Mouse (Mus musculus) Patski (cell line): ENCODE data around the gene Slc2a4. TPM values are rescaled to one million over a fixed set of nuclear protein-coding genes. Genes with fewer than 3 reads are reported as not detected.
"Not testable (repeated sequence)": the region's sequence is repeated elsewhere in the genome, so short reads cannot be mapped to it uniquely, and the experiment has no call there.

ENCODE experiments used
- ATAC-seq: fragments of 100-300 bp; one replicate; pipeline ENCODE4 v1.8.0; 2021
- CTCF ChIA-PET: fragments of 350-600 bp; sonication (Branson Sonifier 250); formaldehyde crosslinking; loops from one replicate; lab custom pipeline; 2022; ENCODE audit warnings: inconsistent platforms; lab: Charles Lee
- POLR2A ChIA-PET: fragments of 350-600 bp; sonication (Branson Sonifier 250); formaldehyde crosslinking; loops from one replicate; lab custom pipeline; 2022; ENCODE audit warnings: antibody characterized with exemption, inconsistent platforms; lab: Charles Lee
- DNase-seq: peaks from one replicate; pipeline ENCODE4 v3.0.0-alpha.2; 2011; ENCODE audit warnings: low read depth, low spot score
- H3K27me3 ChIP-seq: fragments of 371-371 bp; one replicate; pipeline ENCODE4 v1.5.1; 2021
- CTCF ChIP-seq: fragments of 100-300 bp; IDR thresholded peaks from one replicate; pipeline ENCODE4 v1.5.1; 2021
- in situ Hi-C: fragments of 300-500 bp; cut with MboI; formaldehyde crosslinking; loops from 3 replicates; pipeline ENCODE4 v1.11.1; 2018; ENCODE audit warnings: low pct_unique_long_range_greater_than_20kb, mixed read lengths
- polyA plus RNA-seq: library from polyadenylated mRNA; unstranded; gene quantifications from one replicate; pipeline ENCODE4 v1.2.3, GENCODE M21; 2021

Gene Slc2a4
- polyA plus RNA-seq, 1 experiment from 2014 or later, result 0.13 TPM

- DNase-seq (no peak), ATAC-seq (no peak)
- H3K27me3 ChIP-seq, result peaks cover 25% of the 10 kb centered on the region
- ChIA-PET CTCF (no interaction called here), POLR2A (no interaction called here)
- no peak for TF ChIP-seq CTCF
- in situ Hi-C loops, result no loop called here
Observed at GRCm38 (mm10) chr11:69961841-69962240, 13.9 kb upstream of the Slc2a4 start.

DNA sequence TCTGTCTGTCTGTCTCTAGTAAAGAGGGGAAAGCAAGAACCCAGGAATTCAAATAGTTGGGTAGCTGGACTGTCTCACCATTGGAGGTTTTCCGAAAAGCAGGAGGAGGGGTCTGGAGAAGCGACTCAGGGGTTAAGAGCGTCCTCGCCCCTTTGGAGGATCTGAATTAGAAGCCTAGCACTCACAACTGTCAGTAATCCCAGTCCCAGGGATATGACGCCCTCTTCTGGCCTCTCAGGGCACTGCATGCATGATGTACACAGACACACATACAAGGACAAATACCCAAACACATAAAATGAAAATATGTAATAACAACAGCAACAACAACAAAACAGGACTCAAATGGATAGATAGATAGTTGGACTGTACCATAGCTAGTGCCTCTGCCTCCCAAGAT is 12.6 kb upstream of the Slc2a4 start:
- DNase-seq (no peak), ATAC-seq (no peak)
- ChIA-PET CTCF (interaction anchor here (1.0 to 1.1 kb wide), 2 partner anchors 12 to 39 kb away, joined by 3 to 4 read pairs; partner anchors contain the start of gene Eif5a), POLR2A (no interaction called here)
- in situ Hi-C loops, result no loop called here
- peaks cover 25% of the 10 kb centered on the region for H3K27me3 ChIP-seq
- TF ChIP-seq CTCF, result no peak

DNA sequence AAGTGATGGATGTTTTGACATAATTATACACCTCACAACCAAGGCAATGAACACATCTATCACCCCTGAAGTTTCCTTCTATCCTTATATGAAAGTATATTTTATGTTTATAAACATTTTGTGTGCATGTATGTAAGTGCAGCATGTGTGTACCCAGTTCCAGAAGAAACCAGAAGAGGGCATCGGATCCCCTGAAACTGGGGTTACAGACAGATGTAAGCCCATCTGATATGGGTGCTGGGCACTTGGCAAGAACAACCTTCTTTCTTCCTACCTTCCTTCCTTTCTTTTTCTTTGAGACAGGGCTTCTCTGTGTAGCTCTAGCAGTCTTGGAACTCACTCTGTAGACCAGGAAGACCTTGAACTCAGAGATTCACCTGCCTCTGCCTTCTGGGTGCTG is 8.2 kb upstream of the Slc2a4 start:
- no peak for DNase-seq
- ChIA-PET CTCF (interaction anchor here (0.9 to 1.2 kb wide), 3 partner anchors 12 to 24 kb away, joined by 3 to 5 read pairs (median 5); no protein-coding TSS in a partner anchor), POLR2A (no interaction called here)
- no peak for ATAC-seq
- in situ Hi-C loops, result no loop called here
- H3K27me3 ChIP-seq, result peaks cover 18% of the 10 kb centered on the region
- TF ChIP-seq CTCF, result peak; percentile 53

DNA sequence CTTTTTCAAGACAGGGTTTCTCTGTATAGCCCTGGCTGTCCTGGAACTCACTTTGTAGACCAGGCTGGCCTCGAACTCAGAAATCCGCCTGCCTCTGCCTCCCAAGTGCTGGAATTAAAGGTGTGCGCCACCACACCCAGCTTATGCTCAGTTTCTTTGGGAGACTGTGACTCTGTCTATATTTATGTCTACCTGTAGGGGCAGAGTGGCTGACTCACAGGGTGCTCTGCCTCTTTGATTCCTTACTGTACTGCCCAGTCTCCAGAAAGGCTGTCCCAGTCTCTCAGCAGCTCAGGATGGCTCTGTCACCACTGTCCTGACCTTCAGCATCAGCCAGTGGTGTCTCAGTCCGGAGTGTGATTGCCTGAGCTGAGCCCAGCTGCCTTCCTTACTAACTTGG is 7.6 kb upstream of the Slc2a4 start:
- CTCF ChIA-PET, result interaction anchor here (0.9 to 1.2 kb wide), 3 partner anchors 12 to 23 kb away, joined by 3 to 5 read pairs (median 5); no protein-coding TSS in a partner anchor
- DNase-seq, POLR2A ChIA-PET: not testable (repeated sequence)

GRCm38 (mm10) chr11:69953267-69953915 is 5.4 kb upstream of the Slc2a4 start:
- TF ChIP-seq CTCF, result no peak
- CTCF ChIA-PET, result interaction anchor here (1.3 to 6.8 kb wide), 3 partner anchors 20 to 73 kb away, joined by 4 to 85 read pairs (median 5); partner anchors contain the start of gene Kctd11
- in situ Hi-C loops, result no loop called here

More for the DNA sequence above, 7.6 kb upstream of the Slc2a4 start:
- peaks cover 18% of the 10 kb centered on the region for H3K27me3 ChIP-seq
- in situ Hi-C loops, ATAC-seq: not testable (repeated sequence)

GRCm38 (mm10) chr11:69952274-69952673 is 4.3 kb upstream of the Slc2a4 start:
- ChIA-PET POLR2A (no interaction called here), CTCF (interaction anchor here (1.3 to 6.8 kb wide), 3 partner anchors 19 to 72 kb away, joined by 4 to 85 read pairs (median 5); partner anchors contain the start of gene Kctd11)
- H3K27me3 ChIP-seq, result peaks cover 7% of the 10 kb centered on the region
- ATAC-seq (no peak), DNase-seq (no peak)
- in situ Hi-C loops, result no loop called here
- peak; percentile 60 for TF ChIP-seq CTCF

More at GRCm38 (mm10) chr11:69953267-69953915, 5.4 kb upstream of the Slc2a4 start:
- ATAC-seq (no peak), DNase-seq (no peak)
- peaks cover 10% of the 10 kb centered on the region for H3K27me3 ChIP-seq
- POLR2A ChIA-PET, result no interaction called here

DNA sequence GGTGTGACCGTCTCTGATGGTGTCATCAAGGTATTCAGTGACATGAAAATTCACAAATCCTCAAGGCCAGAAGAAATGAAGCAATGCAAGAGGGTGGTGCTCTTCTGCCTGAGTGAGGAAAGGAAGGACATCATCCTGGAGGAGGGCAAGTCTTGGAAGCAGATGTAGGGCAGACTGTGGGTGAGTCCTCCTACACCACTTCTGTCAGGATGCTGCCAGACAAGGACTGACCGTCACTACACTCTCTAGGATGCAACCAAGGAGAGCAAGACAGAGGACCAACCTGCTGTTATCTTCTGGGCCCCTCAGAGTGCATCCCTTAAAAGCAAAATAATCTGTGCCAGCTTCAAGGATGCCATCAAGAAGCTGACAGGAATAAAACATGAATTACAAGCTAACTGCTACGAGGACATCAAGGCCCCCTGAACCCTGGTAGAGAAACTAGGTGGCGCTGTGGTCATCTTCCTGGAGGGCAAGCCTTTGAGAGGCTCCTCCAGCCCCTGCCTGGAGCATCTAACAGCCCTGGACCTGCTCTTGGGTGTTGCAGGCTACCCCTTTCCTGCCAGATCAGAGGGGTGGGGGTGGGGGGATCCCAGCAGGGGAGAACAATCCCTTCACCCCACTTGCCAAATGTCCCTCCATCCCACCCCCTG is 2.9 kb upstream of the Slc2a4 start:
- no peak for DNase-seq
- in situ Hi-C loops, result no loop called here
- TF ChIP-seq CTCF, result peak; percentile 31
- peaks cover 5% of the 10 kb centered on the region for H3K27me3 ChIP-seq
- CTCF ChIA-PET, result interaction anchor here (1.5 to 6.8 kb wide), 2 partner anchors 14 to 18 kb away, joined by 3 to 85 read pairs; no protein-coding TSS in a partner anchor
- ATAC-seq, result no peak
- POLR2A ChIA-PET, result interaction anchor here (1.4 kb wide), 1 partner anchor 13 kb away, joined by 3 read pairs; no protein-coding TSS in a partner anchor

DNA sequence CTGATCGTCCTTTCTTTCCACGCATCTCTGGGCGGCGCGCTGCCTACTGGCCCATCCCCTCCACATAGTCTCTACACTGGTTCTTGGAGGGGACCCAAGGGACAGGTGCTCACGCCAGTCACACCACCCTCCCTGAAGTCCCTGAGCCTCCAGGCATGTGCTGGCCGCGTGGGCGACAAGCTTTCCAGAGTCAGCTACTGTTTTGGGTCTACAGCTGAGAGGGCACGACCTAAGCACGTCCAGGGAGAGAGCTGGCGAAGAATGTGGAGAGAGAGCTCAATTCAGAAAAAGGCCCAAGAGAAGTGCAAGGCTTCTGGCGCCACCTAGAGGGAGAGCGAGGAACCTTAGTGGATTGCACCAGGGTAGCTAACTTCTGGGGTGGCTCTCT is 769 bp upstream of the Slc2a4 start:
- ChIA-PET POLR2A (interaction anchor here (0.8 kb wide), 1 partner anchor 25 kb away, joined by 3 read pairs; no protein-coding TSS in a partner anchor), CTCF (interaction anchor here (0.6 to 6.8 kb wide), 18 partner anchors 11 to 70 kb away, joined by 3 to 85 read pairs (median 4); no protein-coding TSS in a partner anchor)
- peak; percentile 65 for ATAC-seq
- in situ Hi-C loops, result no loop called here
- peaks cover 14% of the 10 kb centered on the region for H3K27me3 ChIP-seq
- TF ChIP-seq CTCF, result no peak
- peak; percentile 25 for DNase-seq

GRCm38 (mm10) chr11:69947337-69948065 is 487 bp downstream of the Slc2a4 start:
- in situ Hi-C loops, result no loop called here
- no peak for ATAC-seq
- POLR2A ChIA-PET, result interaction anchor here (0.7 kb wide), 1 partner anchor 11 kb away, joined by 3 read pairs; no protein-coding TSS in a partner anchor

More at GRCm38 (mm10) chr11:69947337-69948065, 487 bp downstream of the Slc2a4 start:
- no peak for TF ChIP-seq CTCF
- CTCF ChIA-PET, result interaction anchor here (2.3 to 6.8 kb wide), 2 partner anchors 10 to 14 kb away, joined by 26 to 85 read pairs; no protein-coding TSS in a partner anchor
- DNase-seq, result no peak
- peaks cover 20% of the 10 kb centered on the region for H3K27me3 ChIP-seq
